Mouse (Mus musculus): ENCODE measurements at regions not wholly inside any gene's neighbourhood (a gene's known extent, or its start where the extent isn't known, plus 50 kb on each side); places are given as distances from the start of the nearest gene placed in this dataset.

GRCm38 (mm10) chr6:31090791-31091190 lies 131.9 kb upstream of the Klf14 start:
- H3K4me2 ChIP-seq (ENCODE audit: low read length) = no peak overlapping the region
- ATAC-seq (no peak), DNase-seq (ENCODE audit: low spot score) (no peak)
- H3K4me3 ChIP-seq (ENCODE audit: low read depth, low read length) = no peak overlapping the region
- H3K9ac ChIP-seq (ENCODE audit: low read length) = no peak overlapping the region
- no peaks in the 10 kb centered on the region for H3K27me3 ChIP-seq (replicated peaks; ENCODE audit: control insufficient read depth, insufficient read depth, low read length)
- no peaks in the 10 kb centered on the region for H3K36me3 ChIP-seq (ENCODE audit: control insufficient read depth, insufficient read depth, low read length)
- 83% methylated on average over 7 of the region's 7 CpGs for WGBS
- no peaks in the 10 kb centered on the region for H3K9me3 ChIP-seq (replicated peaks; ENCODE audit: control insufficient read depth, low read length)
- H3K27ac ChIP-seq (ENCODE audit: low read depth, low read length) = no peak overlapping the region
- H3K4me1 ChIP-seq (ENCODE audit: control insufficient read depth, insufficient read depth, low read length) = peaks cover 34% of the 10 kb centered on the region

- DNase-seq (ENCODE audit: low spot score) = no peak
- Histone ChIP-seq H3K27me3 (replicated peaks; ENCODE audit: control insufficient read depth, insufficient read depth, low read length) (no peaks in the 10 kb centered on the region), H3K36me3 (ENCODE audit: control insufficient read depth, insufficient read depth, low read length) (no peaks in the 10 kb centered on the region), H3K9me3 (replicated peaks; ENCODE audit: control insufficient read depth, low read length) (no peaks in the 10 kb centered on the region), H3K4me1 (ENCODE audit: control insufficient read depth, insufficient read depth, low read length) (peaks cover 42% of the 10 kb centered on the region), H3K27ac (ENCODE audit: low read depth, low read length) (no peak overlapping the region), H3K4me2 (ENCODE audit: low read length) (no peak overlapping the region), H3K4me3 (ENCODE audit: low read depth, low read length) (no peak overlapping the region), H3K9ac (ENCODE audit: low read length) (no peak overlapping the region)
- WGBS = 83% methylated on average over 6 of the region's 6 CpGs
- ATAC-seq = no peak
Observed at GRCm38 (mm10) chr6:31092324-31092723, 133.4 kb upstream of the Klf14 start.

- Histone ChIP-seq H3K36me3 (ENCODE audit: control insufficient read depth, insufficient read depth, low read length) (no peaks in the 10 kb centered on the region), H3K4me1 (ENCODE audit: control insufficient read depth, insufficient read depth, low read length) (peaks cover 42% of the 10 kb centered on the region), H3K4me3 (ENCODE audit: low read depth, low read length) (no peak overlapping the region), H3K4me2 (ENCODE audit: low read length) (no peak overlapping the region), H3K9me3 (replicated peaks; ENCODE audit: control insufficient read depth, low read length) (no peaks in the 10 kb centered on the region), H3K27me3 (replicated peaks; ENCODE audit: control insufficient read depth, insufficient read depth, low read length) (no peaks in the 10 kb centered on the region), H3K27ac (ENCODE audit: low read depth, low read length) (no peak overlapping the region), H3K9ac (ENCODE audit: low read length) (no peak overlapping the region)
- WGBS = 70% methylated on average over 5 of the region's 5 CpGs
- DNase-seq (ENCODE audit: low spot score) (no peak), ATAC-seq (no peak)
Observed at GRCm38 (mm10) chr6:31092760-31093159, 133.9 kb upstream of the Klf14 start.

GRCm38 (mm10) chr6:31095943-31096714 lies 137.3 kb upstream of the Klf14 start:
- peak; percentile 78 for ATAC-seq
- peak overlapping the region; percentile 5; the same call in 1 of the 2 replicates for H3K4me2 ChIP-seq (ENCODE audit: low read length)
- H3K4me3 ChIP-seq (ENCODE audit: low read depth, low read length) = no peak overlapping the region
- H3K9ac ChIP-seq (ENCODE audit: low read length) = peak overlapping the region; percentile 35; the same call in 1 of the 2 replicates
- H3K27ac ChIP-seq (ENCODE audit: low read depth, low read length) = peak overlapping the region; percentile 89
- H3K9me3 ChIP-seq (replicated peaks; ENCODE audit: control insufficient read depth, low read length) = no peaks in the 10 kb centered on the region
- H3K27me3 ChIP-seq (replicated peaks; ENCODE audit: control insufficient read depth, insufficient read depth, low read length) = no peaks in the 10 kb centered on the region
- 15% methylated on average over 21 of the region's 21 CpGs for WGBS
- H3K4me1 ChIP-seq (ENCODE audit: control insufficient read depth, insufficient read depth, low read length) = peaks cover 32% of the 10 kb centered on the region
- H3K36me3 ChIP-seq (ENCODE audit: control insufficient read depth, insufficient read depth, low read length) = no peaks in the 10 kb centered on the region
- peak; percentile 81 for DNase-seq (ENCODE audit: low spot score)

- peak overlapping the region; percentile 5; the same call in 1 of the 2 replicates for H3K4me2 ChIP-seq (ENCODE audit: low read length)
- peak; percentile 31 for DNase-seq (ENCODE audit: low spot score)
- peaks cover 32% of the 10 kb centered on the region for H3K4me1 ChIP-seq (ENCODE audit: control insufficient read depth, insufficient read depth, low read length)
- no peaks in the 10 kb centered on the region for H3K27me3 ChIP-seq (replicated peaks; ENCODE audit: control insufficient read depth, insufficient read depth, low read length)
- H3K4me3 ChIP-seq (ENCODE audit: low read depth, low read length) = no peak overlapping the region
- H3K27ac ChIP-seq (ENCODE audit: low read depth, low read length) = peak overlapping the region; percentile 89
- H3K9ac ChIP-seq (ENCODE audit: low read length) = peak overlapping the region; percentile 9; the same call in 1 of the 2 replicates
- no peaks in the 10 kb centered on the region for H3K9me3 ChIP-seq (replicated peaks; ENCODE audit: control insufficient read depth, low read length)
- ATAC-seq = peak; percentile 40
- 30% methylated on average over 6 of the region's 6 CpGs for WGBS
- H3K36me3 ChIP-seq (ENCODE audit: control insufficient read depth, insufficient read depth, low read length) = no peaks in the 10 kb centered on the region
Observed at GRCm38 (mm10) chr6:31096787-31097186, 137.9 kb upstream of the Klf14 start.

- no peaks in the 10 kb centered on the region for H3K9me3 ChIP-seq (replicated peaks; ENCODE audit: control insufficient read depth, low read length)
- H3K36me3 ChIP-seq (ENCODE audit: control insufficient read depth, insufficient read depth, low read length) = no peaks in the 10 kb centered on the region
- H3K4me3 ChIP-seq (ENCODE audit: low read depth, low read length) = no peak overlapping the region
- H3K4me1 ChIP-seq (ENCODE audit: control insufficient read depth, insufficient read depth, low read length) = peaks cover 32% of the 10 kb centered on the region
- H3K4me2 ChIP-seq (ENCODE audit: low read length) = no peak overlapping the region
- DNase-seq (ENCODE audit: low spot score) (no peak), ATAC-seq (no peak)
- peak overlapping the region; percentile 89 for H3K27ac ChIP-seq (ENCODE audit: low read depth, low read length)
- WGBS = 79% methylated on average over 9 of the region's 9 CpGs
- H3K27me3 ChIP-seq (replicated peaks; ENCODE audit: control insufficient read depth, insufficient read depth, low read length) = no peaks in the 10 kb centered on the region
- H3K9ac ChIP-seq (ENCODE audit: low read length) = no peak overlapping the region
Observed at GRCm38 (mm10) chr6:31097254-31097653, 138.4 kb upstream of the Klf14 start.

- Histone ChIP-seq H3K4me3 (ENCODE audit: low read depth, low read length) (no peak overlapping the region), H3K9me3 (replicated peaks; ENCODE audit: control insufficient read depth, low read length) (no peaks in the 10 kb centered on the region), H3K9ac (ENCODE audit: low read length) (no peak overlapping the region), H3K4me2 (ENCODE audit: low read length) (no peak overlapping the region), H3K27me3 (replicated peaks; ENCODE audit: control insufficient read depth, insufficient read depth, low read length) (no peaks in the 10 kb centered on the region), H3K4me1 (ENCODE audit: control insufficient read depth, insufficient read depth, low read length) (peaks cover 32% of the 10 kb centered on the region), H3K36me3 (ENCODE audit: control insufficient read depth, insufficient read depth, low read length) (no peaks in the 10 kb centered on the region), H3K27ac (ENCODE audit: low read depth, low read length) (peak overlapping the region; percentile 89; the same call in 1 of the 2 replicates)
- peak; percentile 57 for DNase-seq (ENCODE audit: low spot score)
- 24% methylated on average over 5 of the region's 5 CpGs for WGBS
- ATAC-seq = no peak
Observed at GRCm38 (mm10) chr6:31098106-31098505, 139.2 kb upstream of the Klf14 start.

- Histone ChIP-seq H3K27me3 (replicated peaks; ENCODE audit: control insufficient read depth, insufficient read depth, low read length) (no peaks in the 10 kb centered on the region), H3K9me3 (replicated peaks; ENCODE audit: control insufficient read depth, low read length) (no peaks in the 10 kb centered on the region), H3K4me2 (ENCODE audit: low read length) (no peak overlapping the region), H3K27ac (ENCODE audit: low read depth, low read length) (no peak overlapping the region), H3K4me3 (ENCODE audit: low read depth, low read length) (no peak overlapping the region), H3K36me3 (ENCODE audit: control insufficient read depth, insufficient read depth, low read length) (no peaks in the 10 kb centered on the region), H3K4me1 (ENCODE audit: control insufficient read depth, insufficient read depth, low read length) (peaks cover 32% of the 10 kb centered on the region), H3K9ac (ENCODE audit: low read length) (no peak overlapping the region)
- 78% methylated on average over 12 of the region's 12 CpGs for WGBS
- ATAC-seq (no peak), DNase-seq (ENCODE audit: low spot score) (no peak)
Observed at GRCm38 (mm10) chr6:31100084-31100579, 141.3 kb upstream of the Klf14 start.

- 74% methylated on average over 5 of the region's 5 CpGs for WGBS
- Histone ChIP-seq H3K9me3 (replicated peaks; ENCODE audit: control insufficient read depth, low read length) (no peaks in the 10 kb centered on the region), H3K4me2 (ENCODE audit: low read length) (no peak overlapping the region), H3K36me3 (ENCODE audit: control insufficient read depth, insufficient read depth, low read length) (no peaks in the 10 kb centered on the region), H3K9ac (ENCODE audit: low read length) (no peak overlapping the region), H3K4me1 (ENCODE audit: control insufficient read depth, insufficient read depth, low read length) (peaks cover 30% of the 10 kb centered on the region), H3K27ac (ENCODE audit: low read depth, low read length) (no peak overlapping the region), H3K4me3 (ENCODE audit: low read depth, low read length) (no peak overlapping the region), H3K27me3 (replicated peaks; ENCODE audit: control insufficient read depth, insufficient read depth, low read length) (no peaks in the 10 kb centered on the region)
- DNase-seq (ENCODE audit: low spot score) (no peak), ATAC-seq (no peak)
Observed at GRCm38 (mm10) chr6:31100749-31101148, 141.9 kb upstream of the Klf14 start.
